Mouse (Mus musculus): ENCODE measurements around the gene Pts.
A peak's percentile ranks its signal among the peaks of the same experiment; 100 is the strongest.

Pts gene

GRCm38 (mm10) chr9:50485521-50485920, 43.0 kb downstream of the Pts start:
- peak in 1 of 2 experiments; percentile 53 for DNase-seq

- no peak for DNase-seq
These were observed 45.8 kb downstream of the Pts start for GRCm38 (mm10) chr9:50482743-50483142.

DNA sequence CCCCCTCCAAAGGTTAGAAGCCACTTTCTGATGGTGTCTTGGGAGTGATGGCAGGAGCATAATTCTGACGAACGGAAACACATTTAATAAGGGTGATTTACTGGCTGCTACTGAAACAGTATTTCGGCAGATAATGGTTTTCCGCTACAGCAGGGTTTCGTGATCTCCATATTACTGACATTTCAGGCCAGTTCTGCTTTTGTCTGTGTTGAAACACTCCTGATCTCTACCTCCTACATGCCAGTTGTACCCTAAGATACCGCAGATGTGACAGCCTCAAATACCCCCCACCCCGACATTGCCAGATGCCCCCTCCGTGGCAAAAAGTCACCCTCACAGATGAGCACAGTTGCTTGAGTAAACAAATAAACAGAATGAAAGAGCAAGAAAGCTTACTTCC, 49.0 kb downstream of the Pts start:
- DNase-seq = no peak

DNA sequence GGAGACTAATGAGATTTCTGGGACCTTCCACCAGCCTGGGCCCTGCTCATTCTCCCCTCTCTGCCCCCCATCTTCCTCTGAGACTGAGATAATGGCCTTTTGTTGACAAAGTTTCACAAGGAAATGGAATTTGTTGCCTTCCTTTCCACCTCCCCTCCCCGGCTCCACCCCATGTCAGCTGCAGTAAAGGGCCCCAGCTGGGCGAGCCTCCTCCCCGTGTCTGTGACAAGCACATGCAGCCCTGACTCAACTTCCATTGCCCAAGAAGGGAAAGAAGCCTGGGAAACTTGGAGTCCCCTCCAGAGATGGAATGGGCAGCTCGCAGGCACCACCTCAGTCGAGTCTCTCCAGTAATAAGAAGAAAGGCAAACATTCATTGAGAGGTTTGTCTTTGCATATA, 49.7 kb downstream of the Pts start:
- peak; percentile 68 to 76 for DNase-seq

GRCm38 (mm10) chr9:50477270-50477669, 51.3 kb downstream of the Pts start:
- DNase-seq = peak in 1 of 2 experiments; percentile 66

GRCm38 (mm10) chr9:50476651-50477050, 51.9 kb downstream of the Pts start:
- DNase-seq = no peak

DNA sequence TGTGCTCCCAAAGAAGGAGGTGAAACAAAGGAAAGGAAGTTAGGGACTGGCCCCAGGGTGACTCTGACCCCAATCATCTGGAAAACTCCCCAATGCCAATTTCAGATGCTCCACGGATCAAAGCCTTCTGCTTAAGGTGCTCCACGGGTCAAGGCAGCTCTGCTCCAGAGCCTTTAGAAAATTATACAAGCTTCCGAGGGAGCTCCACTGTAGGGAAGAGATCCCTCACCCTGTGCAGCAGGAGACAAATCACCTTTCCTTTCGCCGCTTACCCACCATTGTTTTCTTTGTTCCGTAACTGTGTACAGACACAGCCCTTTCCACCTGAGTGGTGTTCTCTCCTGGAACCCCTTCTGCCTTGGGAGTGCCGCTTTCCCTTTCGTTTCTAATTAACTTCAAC, 52.8 kb downstream of the Pts start:
- no peak for DNase-seq

GRCm38 (mm10) chr9:50475318-50475717, 53.2 kb downstream of the Pts start:
- DNase-seq = no peak

Data from lung, adult 18-20 months (tissue).